Mouse (Mus musculus) spleen, adult 2 months (tissue): Measurements from ENCODE around the gene Snrnp25.

Source experiments
- CTCF ChIP-seq: fragments of 200-500 bp; IDR thresholded peaks from 2 replicates; pipeline ENCODE4 v1.5.1; 2011; ENCODE audit warnings: mild to moderate bottlenecking, inconsistent platforms; ENCODE audit not compliant: insufficient read depth, insufficient read length, insufficient replicate concordance; ENCODE audit errors: extremely low read depth
- POLR2A ChIP-seq: fragments of 200-500 bp; IDR thresholded peaks from 2 replicates; pipeline ENCODE4 v1.6.1; 2011; ENCODE audit warnings: low read depth, low read length, inconsistent platforms

GRCm38 (mm10) chr11:32189434-32189833, 15.8 kb upstream of the Snrnp25 start:
- TF ChIP-seq CTCF, result no peak
- TF ChIP-seq POLR2A, result no peak
